Mouse (Mus musculus): ENCODE measurements around the gene Rapgef6. TPM values are rescaled to one million over a fixed set of nuclear protein-coding genes. Genes with fewer than 3 reads are reported as not detected.

Gene Rapgef6
- polyA plus RNA-seq, 1 experiment: 3.2 TPM

DNA sequence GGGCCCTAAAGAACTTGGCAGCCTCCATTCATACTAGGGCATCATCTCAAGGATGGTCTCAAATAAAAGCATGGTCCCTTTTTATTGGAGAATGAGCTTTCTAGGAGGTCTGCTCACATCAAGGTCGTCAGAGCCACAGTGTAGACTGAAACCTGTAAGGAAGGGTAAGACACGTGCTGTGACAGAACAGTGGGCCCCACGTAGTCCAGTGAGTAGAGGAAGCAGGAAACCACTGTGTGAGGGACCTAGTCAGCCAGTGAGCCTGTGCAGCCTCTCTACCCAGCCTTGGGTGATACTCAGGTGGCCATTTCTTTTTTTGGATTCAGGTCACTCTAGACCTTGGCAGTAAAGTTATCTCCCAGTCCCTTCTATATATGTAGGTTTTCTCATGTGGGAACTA, 177.3 kb downstream of the Rapgef6 start:
- no peak for TF ChIP-seq MAX (IDR thresholded peaks at IDR 0.05)
- no peak for TF ChIP-seq MYOG (IDR thresholded peaks at IDR 0.05; ENCODE audit: control insufficient read depth, extremely low read depth, insufficient read length)
- no peak for TF ChIP-seq FOSL1 (IDR thresholded peaks at IDR 0.05; ENCODE audit: insufficient read depth, low read length, poor library complexity, severe bottlenecking)
- no peak for TF ChIP-seq CTCF (IDR thresholded peaks at IDR 0.05; ENCODE audit: control insufficient read depth, insufficient read depth, insufficient read length)
- no peak for TF ChIP-seq MYOD1 (IDR thresholded peaks at IDR 0.05; ENCODE audit: control insufficient read depth, insufficient read length, low read depth)
- TF ChIP-seq USF1 (IDR thresholded peaks at IDR 0.05; ENCODE audit: low read depth): no peak
- TF ChIP-seq CEBPB (IDR thresholded peaks at IDR 0.05; ENCODE audit: low read depth): no peak
- H3K4me3 ChIP-seq (ENCODE audit: insufficient read depth, poor library complexity, severe bottlenecking): no peak overlapping the region
- no peak overlapping the region for H3ac ChIP-seq (ENCODE audit: control insufficient read depth, insufficient read length, low read depth)
- no peaks in the 10 kb centered on the region for H3K79me2 ChIP-seq (ENCODE audit: control insufficient read depth, insufficient read depth)
- no peaks in the 10 kb centered on the region for H3K79me3 ChIP-seq (ENCODE audit: low read depth)
- H3K27me3 ChIP-seq (ENCODE audit: control insufficient read depth, insufficient read depth, insufficient read length): no peaks in the 10 kb centered on the region
- peaks cover 25% of the 10 kb centered on the region for H3K36me3 ChIP-seq (ENCODE audit: control insufficient read depth, insufficient read depth)

GRCm38 (mm10) chr11:54701848-54702247, 179.2 kb downstream of the Rapgef6 start:
- TF ChIP-seq MYOD1 (IDR thresholded peaks at IDR 0.05; ENCODE audit: control insufficient read depth, insufficient read length, low read depth) (no peak), CEBPB (IDR thresholded peaks at IDR 0.05; ENCODE audit: low read depth) (no peak), MAX (IDR thresholded peaks at IDR 0.05) (no peak), USF1 (IDR thresholded peaks at IDR 0.05; ENCODE audit: low read depth) (no peak), FOSL1 (IDR thresholded peaks at IDR 0.05; ENCODE audit: insufficient read depth, low read length, poor library complexity, severe bottlenecking) (no peak), MYOG (IDR thresholded peaks at IDR 0.05; ENCODE audit: control insufficient read depth, extremely low read depth, insufficient read length) (no peak), CTCF (IDR thresholded peaks at IDR 0.05; ENCODE audit: control insufficient read depth, insufficient read depth, insufficient read length) (no peak)
- Histone ChIP-seq H3K79me3 (ENCODE audit: low read depth) (no peaks in the 10 kb centered on the region), H3K36me3 (ENCODE audit: control insufficient read depth, insufficient read depth) (peaks cover 7% of the 10 kb centered on the region), H3ac (ENCODE audit: control insufficient read depth, insufficient read length, low read depth) (no peak overlapping the region), H3K27me3 (ENCODE audit: control insufficient read depth, insufficient read depth, insufficient read length) (no peaks in the 10 kb centered on the region), H3K79me2 (ENCODE audit: control insufficient read depth, insufficient read depth) (no peaks in the 10 kb centered on the region), H3K4me3 (ENCODE audit: insufficient read depth, poor library complexity, severe bottlenecking) (no peak overlapping the region)

DNA sequence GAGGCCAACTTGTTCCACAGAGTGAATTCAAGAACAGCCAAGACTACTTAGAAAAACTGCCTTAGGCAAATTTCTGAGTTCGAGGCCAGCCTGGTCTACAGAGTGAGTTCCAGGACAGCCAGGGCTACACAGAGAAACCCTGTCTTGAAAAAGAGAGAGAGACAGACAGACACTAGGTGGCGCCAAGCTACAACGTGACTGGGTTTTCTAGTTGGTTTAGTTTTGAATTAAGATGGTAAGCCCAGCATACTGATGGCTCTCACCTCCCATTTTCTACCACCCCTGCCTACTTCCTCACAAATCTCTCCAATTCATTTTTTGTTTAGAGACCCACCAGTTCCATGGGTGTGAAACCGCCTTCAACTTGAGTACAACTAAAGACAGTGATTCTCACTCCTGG, 180.7 kb downstream of the Rapgef6 start:
- H3K27me3 ChIP-seq (ENCODE audit: control insufficient read depth, insufficient read depth, insufficient read length): no peaks in the 10 kb centered on the region
- H3K79me2 ChIP-seq (ENCODE audit: control insufficient read depth, insufficient read depth): no peaks in the 10 kb centered on the region
- H3K4me3 ChIP-seq (ENCODE audit: insufficient read depth, poor library complexity, severe bottlenecking): no peak overlapping the region
- no peaks in the 10 kb centered on the region for H3K36me3 ChIP-seq (ENCODE audit: control insufficient read depth, insufficient read depth)
- H3ac ChIP-seq (ENCODE audit: control insufficient read depth, insufficient read length, low read depth): no peak overlapping the region
- no peak for TF ChIP-seq MAX (IDR thresholded peaks at IDR 0.05)
- peak; percentile 38 for TF ChIP-seq CTCF (IDR thresholded peaks at IDR 0.05; ENCODE audit: control insufficient read depth, insufficient read depth, insufficient read length)
- H3K79me3 ChIP-seq (ENCODE audit: low read depth): no peaks in the 10 kb centered on the region

DNA sequence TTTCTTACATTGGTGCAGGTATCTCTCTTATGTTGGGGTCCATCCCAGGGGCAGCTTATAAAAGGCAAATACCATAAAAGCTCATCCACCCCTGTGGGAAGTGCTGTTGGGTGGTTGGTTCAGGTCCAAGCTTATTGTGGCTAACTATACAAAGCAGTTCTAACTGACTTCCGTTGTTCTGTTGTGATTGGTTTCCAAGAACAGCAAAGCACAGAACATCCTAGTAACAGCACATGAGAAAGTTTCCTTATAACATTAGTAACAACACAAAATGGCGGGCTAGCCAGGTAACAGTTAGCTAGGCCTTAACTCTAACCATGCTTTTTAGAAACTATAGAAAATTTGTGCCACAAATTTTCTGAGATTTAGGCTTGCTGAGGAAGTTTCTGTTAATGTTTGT, 185.5 kb downstream of the Rapgef6 start:
- TF ChIP-seq USF1 (IDR thresholded peaks at IDR 0.05; ENCODE audit: low read depth) (no peak), MYOD1 (IDR thresholded peaks at IDR 0.05; ENCODE audit: control insufficient read depth, insufficient read length, low read depth) (no peak), MYOG (IDR thresholded peaks at IDR 0.05; ENCODE audit: control insufficient read depth, extremely low read depth, insufficient read length) (no peak), FOSL1 (IDR thresholded peaks at IDR 0.05; ENCODE audit: insufficient read depth, low read length, poor library complexity, severe bottlenecking) (no peak), CTCF (IDR thresholded peaks at IDR 0.05; ENCODE audit: control insufficient read depth, insufficient read depth, insufficient read length) (no peak), CEBPB (IDR thresholded peaks at IDR 0.05; ENCODE audit: low read depth) (no peak)
- Histone ChIP-seq H3ac (ENCODE audit: control insufficient read depth, insufficient read length, low read depth) (no peak overlapping the region), H3K79me3 (ENCODE audit: low read depth) (no peaks in the 10 kb centered on the region), H3K4me3 (ENCODE audit: insufficient read depth, poor library complexity, severe bottlenecking) (no peak overlapping the region), H3K27me3 (ENCODE audit: control insufficient read depth, insufficient read depth, insufficient read length) (no peaks in the 10 kb centered on the region), H3K36me3 (ENCODE audit: control insufficient read depth, insufficient read depth) (no peaks in the 10 kb centered on the region), H3K79me2 (ENCODE audit: control insufficient read depth, insufficient read depth) (no peaks in the 10 kb centered on the region)

DNA sequence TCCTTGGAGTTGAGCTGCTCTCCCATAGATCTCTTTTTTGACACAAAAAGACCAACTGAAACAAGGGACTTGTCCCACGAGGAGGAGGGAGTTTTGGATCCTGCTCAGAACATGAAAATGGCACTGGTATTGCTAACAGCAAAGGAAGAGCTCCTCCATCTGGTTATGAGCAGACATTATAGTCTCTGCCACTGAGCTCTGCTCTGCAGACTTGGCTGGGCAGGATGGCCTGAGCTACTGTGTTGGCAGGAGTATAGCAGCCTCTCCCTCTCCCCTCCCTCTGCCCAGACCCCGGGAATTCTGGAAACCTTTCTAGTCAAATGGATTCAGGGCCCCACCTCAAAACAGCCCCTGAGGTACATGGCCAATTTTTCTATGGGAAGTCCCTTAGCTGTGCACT, 187.0 kb downstream of the Rapgef6 start:
- TF ChIP-seq MAX (IDR thresholded peaks at IDR 0.05): no peak
- no peak for TF ChIP-seq MYOD1 (IDR thresholded peaks at IDR 0.05; ENCODE audit: control insufficient read depth, insufficient read length, low read depth)
- no peak for TF ChIP-seq CEBPB (IDR thresholded peaks at IDR 0.05; ENCODE audit: low read depth)
- no peak for TF ChIP-seq FOSL1 (IDR thresholded peaks at IDR 0.05; ENCODE audit: insufficient read depth, low read length, poor library complexity, severe bottlenecking)
- TF ChIP-seq CTCF (IDR thresholded peaks at IDR 0.05; ENCODE audit: control insufficient read depth, insufficient read depth, insufficient read length): no peak
- TF ChIP-seq USF1 (IDR thresholded peaks at IDR 0.05; ENCODE audit: low read depth): no peak
- TF ChIP-seq MYOG (IDR thresholded peaks at IDR 0.05; ENCODE audit: control insufficient read depth, extremely low read depth, insufficient read length): no peak

GRCm38 (mm10) chr11:54710512-54711293, 188.1 kb downstream of the Rapgef6 start:
- H3K79me3 ChIP-seq (ENCODE audit: low read depth): no peaks in the 10 kb centered on the region
- TF ChIP-seq CTCF (IDR thresholded peaks at IDR 0.05; ENCODE audit: control insufficient read depth, insufficient read depth, insufficient read length) (no peak), MAX (IDR thresholded peaks at IDR 0.05) (no peak), USF1 (IDR thresholded peaks at IDR 0.05; ENCODE audit: low read depth) (no peak), MYOD1 (IDR thresholded peaks at IDR 0.05; ENCODE audit: control insufficient read depth, insufficient read length, low read depth) (no peak), FOSL1 (IDR thresholded peaks at IDR 0.05; ENCODE audit: insufficient read depth, low read length, poor library complexity, severe bottlenecking) (no peak), CEBPB (IDR thresholded peaks at IDR 0.05; ENCODE audit: low read depth) (no peak), MYOG (IDR thresholded peaks at IDR 0.05; ENCODE audit: control insufficient read depth, extremely low read depth, insufficient read length) (no peak)

More for the DNA sequence above, 187.0 kb downstream of the Rapgef6 start:
- H3K36me3 ChIP-seq (ENCODE audit: control insufficient read depth, insufficient read depth): peaks cover 4% of the 10 kb centered on the region
- no peaks in the 10 kb centered on the region for H3K27me3 ChIP-seq (ENCODE audit: control insufficient read depth, insufficient read depth, insufficient read length)
- H3K79me2 ChIP-seq (ENCODE audit: control insufficient read depth, insufficient read depth): no peaks in the 10 kb centered on the region
- no peak overlapping the region for H3K4me3 ChIP-seq (ENCODE audit: insufficient read depth, poor library complexity, severe bottlenecking)
- H3K79me3 ChIP-seq (ENCODE audit: low read depth): no peaks in the 10 kb centered on the region
- H3ac ChIP-seq (ENCODE audit: control insufficient read depth, insufficient read length, low read depth): no peak overlapping the region

More at GRCm38 (mm10) chr11:54710512-54711293, 188.1 kb downstream of the Rapgef6 start:
- Histone ChIP-seq H3K79me2 (ENCODE audit: control insufficient read depth, insufficient read depth) (no peaks in the 10 kb centered on the region), H3K36me3 (ENCODE audit: control insufficient read depth, insufficient read depth) (peaks cover 8% of the 10 kb centered on the region), H3K27me3 (ENCODE audit: control insufficient read depth, insufficient read depth, insufficient read length) (no peaks in the 10 kb centered on the region), H3ac (ENCODE audit: control insufficient read depth, insufficient read length, low read depth) (no peak overlapping the region), H3K4me3 (ENCODE audit: insufficient read depth, poor library complexity, severe bottlenecking) (no peak overlapping the region)

All from C2C12 (cell line).